Mouse (Mus musculus) lung, embryonic 16.5 days (tissue): ENCODE data around the gene Kdm2a. TPM values are rescaled to one million over a fixed set of nuclear protein-coding genes. Genes with fewer than 3 reads are reported as not detected.
A peak's percentile ranks its signal among the peaks of the same experiment; 100 is the strongest.

Experiments used
- ATAC-seq: fragments of 200-750 bp; cut with Nextera tagmentation; 2 replicates; pipeline ENCODE4 v1.8.0; 2017; ENCODE audit warnings: low read depth, mild to moderate bottlenecking, moderate library complexity
- H3K27ac ChIP-seq: fragments of 300-500 bp; sonication (generic); 2 replicates; pipeline ENCODE4 v1.5.1; 2014; ENCODE audit warnings: mild to moderate bottlenecking, control low read depth, low read length
- H3K27me3 ChIP-seq: fragments of 300-500 bp; sonication (generic); 2 replicates; pipeline ENCODE4 v1.6.1; 2014; ENCODE audit warnings: low read depth, low read length, mixed read lengths; ENCODE audit not compliant: control insufficient read depth, insufficient read depth
- H3K36me3 ChIP-seq: fragments of 300-500 bp; sonication (generic); 2 replicates; pipeline ENCODE4 v1.6.1; 2014; ENCODE audit warnings: low read length; ENCODE audit not compliant: control insufficient read depth, insufficient read depth
- H3K4me1 ChIP-seq: fragments of 300-500 bp; sonication (generic); replicated peaks from 2 replicates; pipeline ENCODE4 v1.6.1; 2014; ENCODE audit warnings: low read length, mixed read lengths; ENCODE audit not compliant: control insufficient read depth, insufficient read depth
- H3K4me2 ChIP-seq: fragments of 300-500 bp; sonication (generic); 2 replicates; pipeline ENCODE4 v1.6.1; 2014; ENCODE audit warnings: low read depth, low read length, control low read depth
- H3K4me3 ChIP-seq: fragments of 300-500 bp; sonication (generic); 2 replicates; pipeline ENCODE4 v1.5.1; 2014; ENCODE audit warnings: mild to moderate bottlenecking, low read length, control low read depth
- H3K9ac ChIP-seq: fragments of 300-500 bp; sonication (generic); 2 replicates; pipeline ENCODE4 v1.6.1; 2014; ENCODE audit warnings: low read length, control low read depth
- H3K9me3 ChIP-seq: fragments of 300-500 bp; sonication (generic); 2 replicates; pipeline ENCODE4 v1.6.1; 2016; ENCODE audit warnings: low read length; ENCODE audit not compliant: control insufficient read depth
- WGBS: fragments of 180-500 bp; shearing (Covaris S2); extraction: QIAGEN DNeasy Blood & Tissue Kit; methylation state at CpG from one replicate; pipeline ENCODE4 v1.1.7; 2014; 5-methylcytosine and 5-hydroxymethylcytosine counted together
- polyA plus RNA-seq: library from polyadenylated mRNA; unstranded; fragments of >200 nt; fragmentation: Nextera tagmentation; extraction: Ambion mirVana; gene quantifications from 2 replicates; pipeline ENCODE4 v1.2.1, GENCODE M21; 2015

The Kdm2a gene
- polyA plus RNA-seq, 1 experiment from 2014 or later, result 42.9 TPM

DNA sequence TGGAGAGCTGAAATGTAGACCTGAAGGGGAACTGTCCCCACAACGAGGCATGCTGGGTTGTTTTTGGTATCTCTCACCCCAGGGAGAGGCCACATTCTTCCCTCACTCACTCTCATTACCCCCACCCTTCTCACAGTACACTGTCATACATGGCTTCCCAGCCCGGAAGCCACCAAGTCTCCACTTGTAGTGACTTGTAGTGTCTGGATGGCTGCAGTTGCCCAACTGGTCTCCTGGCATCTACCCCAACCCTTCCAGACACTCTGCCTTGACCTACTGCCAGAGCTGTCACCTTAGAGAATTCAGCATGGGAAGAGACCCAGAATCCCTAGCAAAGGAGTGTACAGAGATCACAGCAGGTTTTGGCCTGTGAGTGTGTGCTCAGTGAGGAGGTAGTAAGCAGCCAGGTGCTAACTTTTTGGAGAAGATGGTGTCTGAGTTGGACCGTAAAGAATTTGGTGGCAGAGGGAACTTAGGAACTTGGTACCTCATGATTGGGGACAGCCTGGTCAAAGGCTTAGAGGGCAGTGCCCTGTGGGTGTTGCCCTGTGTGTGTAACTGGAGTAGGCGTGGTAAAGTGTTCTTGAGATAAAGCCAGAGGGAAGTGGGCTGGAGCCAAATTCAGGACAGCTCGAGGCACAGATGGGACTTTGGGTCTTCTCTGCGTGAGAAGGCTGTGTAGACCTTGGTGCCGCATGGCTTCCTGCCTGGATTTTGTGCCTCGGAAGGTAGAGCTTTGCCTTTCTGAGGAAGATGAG, 22.2 kb upstream of the Kdm2a start:
- Histone ChIP-seq H3K9me3 (no peaks in the 10 kb centered on the region), H3K4me3 (no peak overlapping the region), H3K4me1 (no peaks in the 10 kb centered on the region), H3K9ac (no peak overlapping the region), H3K36me3 (peaks cover 6% of the 10 kb centered on the region; the same call in 1 of the 2 replicates), H3K4me2 (no peak overlapping the region), H3K27me3 (no peaks in the 10 kb centered on the region), H3K27ac (no peak overlapping the region)
- WGBS, result 78% methylated on average over 8 of the region's 8 CpGs
- no peak for ATAC-seq

DNA sequence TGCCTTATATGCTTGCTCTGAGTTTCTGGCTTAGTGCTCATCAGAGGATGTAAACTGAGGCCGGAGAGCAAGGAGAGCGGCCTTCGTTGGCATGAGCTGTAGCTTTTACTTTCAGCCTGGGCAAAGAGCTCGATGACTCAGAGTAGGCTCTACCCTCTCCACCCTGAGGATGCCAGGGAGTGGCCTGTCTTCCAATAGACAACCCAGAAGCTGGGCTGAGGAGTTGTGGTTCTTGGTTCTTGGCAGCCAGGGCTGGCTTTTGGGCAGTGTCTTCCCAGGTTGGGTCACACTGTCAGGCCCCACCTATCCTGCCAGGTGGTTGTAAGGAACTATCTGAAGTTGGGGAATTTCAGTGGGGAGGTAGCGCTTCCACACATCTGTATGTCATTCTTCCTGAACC, 21.6 kb upstream of the Kdm2a start:
- H3K9ac ChIP-seq, result no peak overlapping the region
- no peaks in the 10 kb centered on the region for H3K4me1 ChIP-seq
- H3K9me3 ChIP-seq, result no peaks in the 10 kb centered on the region
- H3K27me3 ChIP-seq, result no peaks in the 10 kb centered on the region
- H3K4me3 ChIP-seq, result no peak overlapping the region
- H3K27ac ChIP-seq, result no peak overlapping the region
- WGBS, result 88% methylated on average over 5 of the region's 5 CpGs
- peaks cover 2% of the 10 kb centered on the region; the same call in 1 of the 2 replicates for H3K36me3 ChIP-seq
- H3K4me2 ChIP-seq, result no peak overlapping the region
- ATAC-seq, result no peak

DNA sequence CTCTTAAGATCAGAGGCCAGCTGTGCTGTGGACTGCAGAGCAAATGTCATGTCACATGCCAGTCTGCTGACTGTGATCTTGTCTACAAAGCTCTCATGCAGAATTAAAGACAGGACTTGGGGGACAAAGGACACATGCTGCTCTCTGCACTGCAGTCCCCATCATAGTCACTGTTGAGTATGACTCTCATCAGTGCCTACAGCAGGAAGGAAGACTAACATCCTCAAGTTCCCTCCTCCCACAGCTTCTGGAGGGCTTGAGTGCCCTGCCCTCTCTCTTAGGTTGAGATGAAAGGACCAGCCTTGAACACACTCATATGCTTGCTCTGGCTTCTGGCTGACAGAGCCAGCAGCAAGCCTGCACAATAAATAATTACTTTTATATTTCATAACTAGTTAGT, 19.6 kb upstream of the Kdm2a start:
- no peak overlapping the region for H3K9ac ChIP-seq
- no peaks in the 10 kb centered on the region for H3K4me1 ChIP-seq
- no peak overlapping the region for H3K27ac ChIP-seq
- no peak overlapping the region for H3K4me2 ChIP-seq
- no peaks in the 10 kb centered on the region for H3K36me3 ChIP-seq
- no peaks in the 10 kb centered on the region for H3K27me3 ChIP-seq
- H3K4me3 ChIP-seq, result no peak overlapping the region
- H3K9me3 ChIP-seq, result no peaks in the 10 kb centered on the region
- no peak for ATAC-seq

DNA sequence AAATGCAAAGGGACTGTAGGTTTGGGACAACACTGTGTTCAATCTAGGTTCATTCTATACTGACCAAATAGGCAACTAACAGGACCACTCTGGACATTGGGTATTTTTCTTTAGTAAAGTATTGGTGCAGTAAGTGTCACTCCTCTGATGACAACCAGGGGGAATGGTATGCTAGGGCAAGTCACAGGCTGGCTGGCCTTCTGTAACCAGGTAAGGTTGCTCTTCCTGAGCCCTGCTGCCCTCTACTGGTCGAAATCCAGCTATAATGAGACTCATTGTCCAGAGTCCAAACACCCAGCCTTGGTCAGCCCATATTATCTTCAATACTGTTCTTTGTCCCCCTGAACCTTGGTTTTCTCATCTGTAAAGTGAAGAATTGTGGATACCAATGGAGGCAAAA, 19.1 kb upstream of the Kdm2a start:
- Histone ChIP-seq H3K9me3 (no peaks in the 10 kb centered on the region), H3K27me3 (no peaks in the 10 kb centered on the region), H3K4me1 (no peaks in the 10 kb centered on the region), H3K9ac (no peak overlapping the region), H3K27ac (no peak overlapping the region), H3K4me2 (no peak overlapping the region), H3K4me3 (no peak overlapping the region), H3K36me3 (no peaks in the 10 kb centered on the region)
- peak; percentile 76 for ATAC-seq
- 0% methylated on average over 1 of the region's 1 CpGs for WGBS

DNA sequence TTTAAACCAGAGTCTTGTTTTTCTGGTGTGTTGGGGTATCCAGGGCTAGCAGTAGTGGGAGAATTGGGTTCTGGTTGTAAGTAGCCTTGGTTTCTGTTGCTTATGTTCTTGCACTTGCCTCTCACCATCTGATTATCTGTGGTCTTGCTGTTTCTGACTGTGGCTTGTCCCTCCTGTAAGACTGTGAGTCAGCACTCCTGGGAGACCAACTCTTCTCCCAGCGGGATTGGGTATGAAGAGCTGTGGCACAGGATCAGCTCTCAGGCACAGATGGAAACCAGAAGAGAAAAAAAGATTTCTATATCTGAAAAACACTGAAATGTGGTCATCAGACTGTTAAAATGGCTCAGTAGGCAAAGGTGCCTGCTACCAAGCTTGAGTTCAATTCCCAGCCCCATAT, 16.5 kb upstream of the Kdm2a start:
- H3K27ac ChIP-seq, result no peak overlapping the region
- no peaks in the 10 kb centered on the region for H3K27me3 ChIP-seq
- H3K4me2 ChIP-seq, result no peak overlapping the region
- H3K9me3 ChIP-seq, result no peaks in the 10 kb centered on the region
- ATAC-seq, result no peak
- no peaks in the 10 kb centered on the region for H3K4me1 ChIP-seq
- H3K9ac ChIP-seq, result no peak overlapping the region
- 73% methylated on average over 1 of the region's 1 CpGs for WGBS
- H3K4me3 ChIP-seq, result no peak overlapping the region
- H3K36me3 ChIP-seq, result no peaks in the 10 kb centered on the region

DNA sequence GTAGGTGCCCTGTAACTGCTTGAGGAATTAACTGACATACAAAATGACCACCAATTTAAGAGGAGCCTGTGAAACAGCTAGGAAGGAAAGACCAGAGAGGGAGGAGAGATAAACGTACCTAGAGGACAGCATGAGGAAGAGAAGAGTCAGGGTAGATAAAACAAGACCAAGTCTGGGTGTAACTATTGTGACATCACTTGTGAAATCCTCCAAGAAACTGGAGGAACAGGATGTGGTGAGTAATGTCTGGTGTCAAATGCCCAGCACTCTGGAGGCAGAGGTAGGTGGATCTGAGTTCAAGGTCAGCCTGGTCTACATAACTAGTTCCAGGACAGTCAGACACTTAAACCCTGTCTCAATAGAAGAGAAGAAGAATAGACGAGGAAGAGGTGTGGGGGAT, 11.0 kb upstream of the Kdm2a start:
- Histone ChIP-seq H3K9me3 (no peaks in the 10 kb centered on the region; the same call in 1 of the 2 replicates), H3K27me3 (no peaks in the 10 kb centered on the region), H3K36me3 (no peaks in the 10 kb centered on the region), H3K4me1 (no peaks in the 10 kb centered on the region), H3K9ac (no peak overlapping the region), H3K4me2 (no peak overlapping the region), H3K4me3 (no peak overlapping the region), H3K27ac (no peak overlapping the region)
- WGBS, result 46% methylated on average over 2 of the region's 2 CpGs
- no peak for ATAC-seq

DNA sequence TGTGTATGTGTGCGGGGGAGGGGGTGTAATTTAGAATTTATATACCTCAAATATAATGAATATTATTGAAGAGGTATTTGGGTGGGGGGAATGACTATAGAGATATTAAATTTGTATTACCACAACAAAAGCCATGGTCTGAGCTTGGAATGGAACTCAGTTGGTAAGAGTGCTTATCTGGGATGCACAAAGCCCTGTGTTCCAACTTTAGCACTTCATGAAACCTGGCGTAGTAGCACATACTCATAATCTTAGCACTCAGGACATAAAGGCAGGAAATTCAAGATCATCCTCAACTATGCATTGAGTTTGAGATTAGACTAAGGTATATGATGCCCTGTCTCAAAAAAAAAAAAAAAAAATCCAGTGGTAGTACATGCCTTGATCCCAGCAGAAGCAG, 6.8 kb upstream of the Kdm2a start:
- no peaks in the 10 kb centered on the region for H3K27me3 ChIP-seq
- no peaks in the 10 kb centered on the region; the same call in 1 of the 2 replicates for H3K9me3 ChIP-seq
- H3K4me1 ChIP-seq, result no peaks in the 10 kb centered on the region
- 86% methylated on average over 2 of the region's 2 CpGs for WGBS
- H3K36me3 ChIP-seq, result no peaks in the 10 kb centered on the region
- H3K4me3 ChIP-seq, result no peak overlapping the region
- no peak for ATAC-seq
- H3K9ac ChIP-seq, result no peak overlapping the region
- H3K27ac ChIP-seq, result no peak overlapping the region
- no peak overlapping the region for H3K4me2 ChIP-seq

DNA sequence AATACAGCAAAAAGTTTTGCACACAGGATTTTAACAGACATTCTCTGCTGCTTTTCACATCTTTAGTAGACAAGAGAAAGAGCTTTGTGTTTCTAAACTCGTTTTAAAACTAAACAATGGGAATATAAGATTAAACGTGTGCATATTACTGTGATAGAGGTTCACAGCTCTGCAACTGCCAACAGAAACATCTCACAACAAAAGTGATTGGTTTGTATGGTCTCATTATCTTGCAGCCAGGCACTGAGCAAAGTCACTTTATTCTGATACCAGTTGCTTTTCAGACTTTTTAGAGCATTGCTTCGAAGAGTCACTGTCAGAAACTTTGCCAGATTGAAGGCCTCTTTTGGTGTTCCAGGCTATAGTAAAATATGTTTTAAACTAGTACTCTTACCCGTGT, 874 bp upstream of the Kdm2a start:
- WGBS, result 65% methylated on average over 4 of the region's 4 CpGs
- H3K9ac ChIP-seq, result no peak overlapping the region
- H3K9me3 ChIP-seq, result no peaks in the 10 kb centered on the region; the same call in 1 of the 2 replicates
- H3K27me3 ChIP-seq, result no peaks in the 10 kb centered on the region
- ATAC-seq, result no peak
- H3K4me3 ChIP-seq, result no peak overlapping the region
- peaks cover 12% of the 10 kb centered on the region; the same call in 1 of the 2 replicates for H3K4me1 ChIP-seq
- H3K36me3 ChIP-seq, result no peaks in the 10 kb centered on the region
- H3K4me2 ChIP-seq, result no peak overlapping the region
- H3K27ac ChIP-seq, result no peak overlapping the region

DNA sequence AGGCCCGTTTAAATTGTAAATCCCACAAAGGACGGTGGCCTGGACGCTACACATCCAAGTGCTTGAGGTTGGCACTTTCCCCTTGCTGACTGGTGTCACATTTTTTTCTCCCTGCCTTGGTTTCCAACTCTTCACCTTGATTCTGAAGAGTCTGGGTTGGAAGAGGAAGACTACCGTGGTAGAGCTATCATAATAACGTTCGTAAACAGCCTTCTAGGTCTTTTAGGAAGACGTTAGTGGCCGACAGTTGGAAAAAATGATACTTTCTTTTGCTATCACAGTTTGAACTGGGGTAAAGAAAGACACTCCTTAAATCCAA, 504 bp upstream of the Kdm2a start:
- no peak for ATAC-seq
- no peaks in the 10 kb centered on the region for H3K27me3 ChIP-seq
- peak overlapping the region; percentile 91 for H3K4me3 ChIP-seq
- no peaks in the 10 kb centered on the region; the same call in 1 of the 2 replicates for H3K9me3 ChIP-seq
- peak overlapping the region; percentile 93 for H3K4me2 ChIP-seq
- peaks cover 12% of the 10 kb centered on the region; the same call in 1 of the 2 replicates for H3K4me1 ChIP-seq
- no peaks in the 10 kb centered on the region for H3K36me3 ChIP-seq
- 36% methylated on average over 8 of the region's 8 CpGs for WGBS
- H3K27ac ChIP-seq, result peak overlapping the region; percentile 84
- peak overlapping the region; percentile 86 for H3K9ac ChIP-seq
